Comparison of ENCODE assay signal across 8 mouse cellular contexts in the genomic region with DNA sequence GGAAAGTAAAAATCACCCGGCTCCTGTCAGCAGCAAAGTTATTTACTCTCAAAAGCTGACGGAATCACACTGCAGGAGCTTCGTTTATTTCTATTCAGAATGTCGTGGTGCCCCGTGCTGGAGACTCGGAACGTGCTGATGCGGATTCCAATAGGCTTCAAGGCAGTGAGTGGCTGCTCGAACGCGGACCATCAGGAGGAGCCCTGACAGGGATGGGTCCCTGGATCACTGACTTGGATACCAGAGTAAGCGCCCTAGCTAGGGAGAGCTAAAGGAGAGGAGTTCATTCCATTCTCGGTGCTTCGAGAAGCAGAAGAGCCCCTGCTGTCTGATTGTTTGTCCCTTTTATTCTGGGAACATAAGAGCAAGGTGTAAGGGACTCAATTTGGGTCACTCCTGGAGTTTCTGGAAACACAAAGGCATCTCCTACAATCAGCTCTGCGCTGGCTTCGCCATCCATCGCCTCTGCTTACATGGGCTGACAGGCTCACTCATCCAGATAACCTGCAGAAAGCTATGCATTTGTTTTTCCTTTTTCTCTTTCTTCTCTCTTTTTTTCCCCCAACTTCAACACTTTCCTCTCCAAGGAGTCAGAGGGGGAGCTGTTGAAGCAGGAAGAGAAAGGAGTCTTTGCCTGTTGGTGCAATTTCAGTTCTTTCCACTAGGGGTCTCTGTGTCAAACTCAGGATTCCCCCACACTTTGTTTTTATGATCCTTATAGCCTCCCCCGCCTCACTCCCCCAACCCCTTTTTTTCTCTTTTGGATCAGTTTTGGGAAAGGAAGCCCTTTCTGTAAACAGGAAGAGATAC.
DNase-seq lines count a peak whose midpoint lies in the region; ATAC-seq and TF ChIP-seq lines count a peak whose summit lies in the region.

No protein-coding gene starts in this region.

- H3K27ac ChIP-seq in MEL (ENCODE audit: control insufficient read depth, low read depth, low read length), result no peak overlapping the region
- no peak overlapping the region for H3K27ac ChIP-seq in heart, embryonic 14.5 days (replicated peaks in 1 of 2; ENCODE audit: control insufficient read depth in 1 of 2, insufficient read depth in 1 of 2, low read depth in 2 of 2, low read length in 2 of 2)
- H3K27ac ChIP-seq in kidney, embryonic 15.5 days, result no peak overlapping the region

- H3K9me3 ChIP-seq in MEL (replicated peaks; ENCODE audit: insufficient read depth, low read length), result no peaks in the 10 kb centered on the region
- H3K9me3 ChIP-seq in heart, embryonic 14.5 days (ENCODE audit: control insufficient read depth, low read length), result no peaks in the 10 kb centered on the region
- H3K9me3 ChIP-seq in kidney, embryonic 15.5 days (replicated peaks), result no peaks in the 10 kb centered on the region

- H3K4me3 ChIP-seq in MEL (ENCODE audit: control insufficient read depth in 1 of 2, insufficient read depth in 1 of 2, low read depth in 2 of 2, low read length in 2 of 2), result no peak overlapping the region
- H3K4me3 ChIP-seq in heart, embryonic 14.5 days (ENCODE audit: control insufficient read depth in 1 of 2, insufficient read depth in 1 of 2, low read depth in 1 of 2, low read length in 2 of 2), result peak overlapping the region; percentile 3 to 16; a peak in 1 of 4 replicates
- 0 out of 2 replicates have a peak overlapping the region, but pooled peaks have one; percentile 1 for H3K4me3 ChIP-seq in kidney, embryonic 15.5 days (replicated peaks)

- H3K79me2 ChIP-seq in MEL (ENCODE audit: control insufficient read depth, insufficient read depth, low read length, poor library complexity), result no peaks in the 10 kb centered on the region

- 0 out of 2 replicates have a peak, but pooled peaks have one; percentile 10 for TF ChIP-seq RAD21 in MEL (IDR thresholded peaks at IDR 0.05; ENCODE audit: low read depth, low read length)

- ATAC-seq in CD4-positive, CD25-positive, alpha-beta regulatory T cell, adult 4 months, result no peak
- no peak for ATAC-seq in heart, embryonic 14.5 days (ENCODE audit: insufficient number of reproducible peaks, insufficient read depth, low FRiP score, low read depth)
- ATAC-seq in kidney, embryonic 15.5 days (replicated peaks; ENCODE audit: low FRiP score), result no peak; the same call in 1 of the 2 replicates
- peak; percentile 77 for ATAC-seq in megakaryocyte progenitor cell, adult 5-6 weeks (replicated peaks; ENCODE audit: poor library complexity)

- H3K36me3 ChIP-seq in MEL (ENCODE audit: control insufficient read depth in 1 of 2, insufficient read depth in 2 of 2, low read length in 2 of 2), result no peaks in the 10 kb centered on the region
- H3K36me3 ChIP-seq in heart, embryonic 14.5 days (ENCODE audit: control insufficient read depth, insufficient read depth, low read length), result no peaks in the 10 kb centered on the region
- H3K36me3 ChIP-seq in kidney, embryonic 15.5 days, result no peaks in the 10 kb centered on the region

- no peak overlapping the region for H3K9ac ChIP-seq in MEL (ENCODE audit: control insufficient read depth, low read depth, low read length, poor library complexity, severe bottlenecking)
- H3K9ac ChIP-seq in heart, embryonic 14.5 days (ENCODE audit: low read length), result peak overlapping the region; percentile 46; the same call in 1 of the 2 replicates
- H3K9ac ChIP-seq in kidney, embryonic 15.5 days, result 0 out of 2 replicates have a peak overlapping the region, but pooled peaks have one; percentile 7

- no peak for TF ChIP-seq EP300 in MEL (IDR thresholded peaks at IDR 0.05; ENCODE audit: low read depth in 1 of 2, low read length in 2 of 2)

- H3K27me3 ChIP-seq in MEL (ENCODE audit: control insufficient read depth in 1 of 2, insufficient read depth in 2 of 2, low read length in 2 of 2), result no peaks in the 10 kb centered on the region
- H3K27me3 ChIP-seq in heart, embryonic 14.5 days (ENCODE audit: control insufficient read depth, insufficient read depth, low read length), result no peaks in the 10 kb centered on the region
- 0 out of 2 replicates have a peak, but pooled peaks cover 2% of the 10 kb centered on the region for H3K27me3 ChIP-seq in kidney, embryonic 15.5 days

- DNase-seq in CD4-positive, CD25-positive, alpha-beta regulatory T cell, adult 2 months (ENCODE audit: low read depth, low spot score), result peak; percentile 2
- peak; percentile 9 for DNase-seq in MEL (ENCODE audit: low read depth, low spot score)
- DNase-seq in embryo, embryonic 10.5 days (ENCODE audit: low spot score), result peak; percentile 82
- peak; percentile 45 for DNase-seq in testis, postnatal 10 days (ENCODE audit: low spot score)

- no peaks in the 10 kb centered on the region for H3K4me1 ChIP-seq in MEL (ENCODE audit: control insufficient read depth in 1 of 2, insufficient read depth in 2 of 2, low read length in 2 of 2)
- peaks cover 0 to 4% of the 10 kb centered on the region in 2 experiments; a peak in 1 of 4 replicates for H3K4me1 ChIP-seq in heart, embryonic 14.5 days (ENCODE audit: control insufficient read depth in 2 of 2, insufficient read depth in 2 of 2, low read length in 2 of 2)
- H3K4me1 ChIP-seq in kidney, embryonic 15.5 days, result peaks cover 28% of the 10 kb centered on the region

- TF ChIP-seq POLR2A in MEL (IDR thresholded peaks at IDR 0.05; ENCODE audit: control insufficient read depth in 1 of 2, insufficient read depth in 1 of 2, low read depth in 1 of 2, low read length in 2 of 2, poor library complexity in 1 of 2), result no peak

- WGBS in heart, embryonic 14.5 days, result 11% methylated on average over 18 of the region's 18 CpGs
- 22% methylated on average over 18 of the region's 18 CpGs for WGBS in kidney, embryonic 15.5 days

- TF ChIP-seq CTCF in MEL (IDR thresholded peaks at IDR 0.05 in 2 of 3, conservative IDR thresholded peaks at IDR 0.05 in 1 of 3; ENCODE audit: control insufficient read depth in 1 of 3, insufficient read depth in 1 of 3, low read depth in 2 of 3, low read length in 3 of 3, poor library complexity in 1 of 3, severe bottlenecking in 1 of 3), result peak; percentile 5 to 47 (median 46); a peak in 4 of 6 replicates

- H3K4me2 ChIP-seq in heart, embryonic 14.5 days (ENCODE audit: low read length), result peak overlapping the region; percentile 64
- H3K4me2 ChIP-seq in kidney, embryonic 15.5 days, result peak overlapping the region; percentile 41

TF ChIP-seq in MEL, 35 proteins besides CTCF, POLR2A, EP300 and RAD21:
- TF ChIP-seq GABPA (IDR thresholded peaks at IDR 0.05; ENCODE audit: low read depth, low read length) (no peak), MAFK (IDR thresholded peaks at IDR 0.05; ENCODE audit: borderline replicate concordance, low read depth, low read length) (no peak), SMC3 (IDR thresholded peaks at IDR 0.05; ENCODE audit: low read depth, low read length) (peak; percentile 28; the same call in 1 of the 2 replicates), ZNF384 (IDR thresholded peaks at IDR 0.05; ENCODE audit: low read depth, low read length) (no peak)

Comparison
In these comparisons a context has a peak if more than half of its experiments do, and no peak if none do; other contexts are left out.
1. DNase-seq: peak in every context shown above with its lines; median percentile 82 in embryo, embryonic 10.5 days; 45 in testis, postnatal 10 days; 9 in MEL; 2 in CD4-positive, CD25-positive, alpha-beta regulatory T cell, adult 2 months.
2. H3K4me3 ChIP-seq: peak in heart, embryonic 14.5 days (2 of 2) and kidney, embryonic 15.5 days (single experiment); none in MEL (0 of 2).